Mouse (Mus musculus): Measurements from ENCODE around the gene Rapgef2. TPM values are rescaled to one million over a fixed set of nuclear protein-coding genes. Genes with fewer than 3 reads are reported as not detected.

The Rapgef2 gene
- total RNA-seq (2021), result 10 to 100 TPM; 35.1 to 35.4 TPM

DNA sequence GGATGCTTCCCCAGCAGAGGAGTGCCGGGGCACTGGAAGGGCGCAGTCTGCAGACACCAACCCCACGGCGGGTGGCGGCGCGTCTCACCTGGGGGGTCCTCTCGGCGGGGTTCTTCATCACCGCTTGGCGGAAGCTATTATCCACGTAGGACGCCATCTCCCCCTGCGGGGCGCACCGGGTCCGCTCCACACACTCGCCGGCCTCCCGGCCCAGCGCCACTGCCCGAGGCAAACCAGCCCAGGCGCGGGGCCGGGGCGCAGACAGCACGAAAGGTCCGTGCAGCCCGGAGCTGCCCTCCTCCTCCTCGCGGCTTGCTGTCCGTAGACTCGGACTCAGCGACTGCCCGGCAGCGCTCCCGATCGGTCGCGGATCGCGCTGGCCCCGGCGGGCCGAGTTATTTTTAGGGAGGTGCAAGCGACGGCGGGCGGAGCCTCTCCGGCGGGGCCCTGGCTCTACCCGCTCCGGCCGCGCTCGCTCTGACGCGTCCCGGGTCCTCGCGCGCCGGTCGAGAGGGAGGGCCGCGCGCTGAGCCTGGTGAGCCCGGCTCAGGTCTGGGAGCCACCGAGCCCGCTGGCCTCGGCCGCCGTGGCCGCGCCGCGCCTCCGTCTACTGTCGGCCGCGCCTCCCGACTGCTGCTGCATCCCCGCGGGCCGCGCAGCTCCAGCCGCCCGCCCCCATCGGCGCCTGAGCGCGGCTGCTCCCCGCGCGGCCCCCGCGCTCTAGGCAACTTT, at the start of gene Rapgef2:
Rapgef2 (minus strand) TSS at position 142 of the 732 bp plus-strand sequence.
- intact Hi-C loops (cut with DNase I), result loop anchor here (1.0 to 10.0 kb wide), 5 partner anchors 34 to 332 kb away; no protein-coding TSS in a partner anchor
- peak; percentile 78 to 89 for DNase-seq

DNA sequence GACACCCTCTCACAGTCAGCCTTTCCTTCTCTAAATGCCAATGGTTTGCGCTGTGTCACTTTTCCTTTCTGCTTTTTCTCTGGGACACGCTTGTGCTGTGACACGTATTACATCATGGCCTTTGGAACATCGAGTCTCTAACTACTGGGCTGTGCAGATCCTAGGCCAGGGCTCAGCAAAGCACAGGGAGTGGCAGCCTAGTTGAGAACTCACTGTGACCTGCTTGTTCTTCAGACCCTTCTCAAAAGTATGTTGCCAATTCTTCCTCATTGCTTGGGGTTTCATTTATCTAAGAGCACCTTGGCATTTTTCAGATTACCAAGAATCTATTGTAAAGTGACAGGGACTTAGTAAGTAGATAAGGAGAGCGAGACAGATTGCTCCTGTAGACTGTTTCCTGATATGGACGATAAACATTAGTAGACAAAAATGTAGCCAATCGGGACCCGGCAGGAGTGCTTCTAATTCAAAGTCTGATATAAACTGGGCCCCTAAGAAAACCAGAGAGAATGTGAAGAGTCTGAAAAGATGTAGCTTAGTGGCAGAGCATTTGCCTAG, 47.4 kb upstream of the Rapgef2 start:
- intact Hi-C loops (cut with DNase I), result no loop called here
- DNase-seq, result no peak

GRCm38 (mm10) chr3:79333051-79333450, 46.7 kb upstream of the Rapgef2 start:
- DNase-seq, result no peak
- intact Hi-C loops (cut with DNase I), result no loop called here

DNA sequence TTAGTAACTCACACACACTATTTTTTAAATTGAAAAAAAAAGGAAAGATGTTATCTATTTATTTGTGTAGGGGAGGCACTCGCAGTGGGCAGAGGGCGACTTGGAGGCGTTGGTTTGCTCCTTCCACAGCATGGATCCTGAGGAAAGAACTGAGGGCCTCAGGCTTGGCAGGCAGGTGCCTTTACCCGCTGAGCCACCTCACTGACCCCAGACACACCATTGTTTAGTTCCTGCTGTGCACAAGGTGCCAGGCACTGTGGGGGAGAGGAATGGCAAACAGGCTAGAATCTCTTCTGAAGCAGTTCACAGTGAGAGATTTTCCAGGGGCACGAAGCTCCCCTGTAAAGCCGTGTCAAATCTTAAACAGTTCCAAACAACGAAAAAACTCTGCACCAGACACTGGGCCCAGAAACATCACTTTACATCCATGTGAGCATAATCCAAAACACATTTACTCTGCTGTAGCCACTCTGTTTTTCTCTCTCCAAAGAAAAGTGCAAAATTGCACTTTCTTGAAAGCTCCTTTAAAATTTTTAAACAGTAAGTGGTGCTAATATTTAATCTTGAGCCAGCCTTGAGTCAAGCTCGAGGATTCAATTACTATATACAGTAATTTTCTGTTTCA, 43.5 kb upstream of the Rapgef2 start:
- intact Hi-C loops (cut with DNase I), result no loop called here
- no peak for DNase-seq

- intact Hi-C loops (cut with DNase I), result loop anchor here (1.0 kb wide), 1 partner anchor 18 kb away; no protein-coding TSS in a partner anchor
- DNase-seq, result no peak
These were observed 38.6 kb upstream of the Rapgef2 start for GRCm38 (mm10) chr3:79324697-79325526.

- intact Hi-C loops (cut with DNase I), result no loop called here
- DNase-seq, result no peak
These were observed 27.8 kb upstream of the Rapgef2 start for GRCm38 (mm10) chr3:79314006-79314698.

GRCm38 (mm10) chr3:79311895-79312294, 25.6 kb upstream of the Rapgef2 start:
- no peak for DNase-seq
- intact Hi-C loops (cut with DNase I), result no loop called here

DNA sequence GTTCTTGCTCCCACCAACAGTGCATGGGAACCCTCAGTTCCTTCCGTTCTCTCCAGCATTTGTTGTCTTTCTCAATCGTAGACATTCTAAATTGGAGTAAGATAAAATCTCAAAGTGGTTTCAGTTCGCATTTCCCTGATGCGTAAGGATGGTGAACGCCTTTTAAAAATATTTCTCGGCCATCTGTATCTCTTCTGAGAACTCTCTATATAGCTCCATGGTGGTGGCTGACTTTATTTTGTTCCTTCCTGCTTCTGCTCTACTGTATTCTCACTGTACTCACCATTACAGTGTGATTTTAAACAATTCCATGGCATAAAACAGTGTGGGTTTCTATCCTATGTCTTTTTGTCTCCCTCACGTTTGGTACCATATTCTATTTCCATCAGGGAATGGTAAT, 23.9 kb upstream of the Rapgef2 start:
- intact Hi-C loops (cut with DNase I), result no loop called here
- DNase-seq, result no peak

DNA sequence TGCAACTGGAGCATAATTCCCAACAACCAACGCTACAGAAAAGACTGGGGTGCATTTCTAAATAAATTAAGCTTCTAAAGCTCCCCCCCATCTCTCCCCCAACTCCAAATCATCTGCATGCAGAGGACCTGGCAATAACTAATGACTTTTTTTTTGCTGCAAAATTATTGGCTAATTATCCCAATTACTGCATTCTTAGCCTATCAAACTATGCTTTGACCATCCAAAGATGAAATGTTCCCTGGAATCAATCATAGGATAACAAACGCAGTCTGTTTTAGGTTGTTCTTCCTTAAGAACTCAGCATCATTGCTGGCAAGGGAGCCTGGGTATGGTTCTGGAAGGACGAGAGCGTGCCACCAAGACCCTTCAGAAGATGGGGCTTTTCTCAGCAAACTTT, 22.3 kb upstream of the Rapgef2 start:
- DNase-seq, result no peak
- intact Hi-C loops (cut with DNase I), result no loop called here

- no peak for DNase-seq
- intact Hi-C loops (cut with DNase I), result no loop called here
These were observed 13.1 kb upstream of the Rapgef2 start for GRCm38 (mm10) chr3:79299401-79299800.

DNA sequence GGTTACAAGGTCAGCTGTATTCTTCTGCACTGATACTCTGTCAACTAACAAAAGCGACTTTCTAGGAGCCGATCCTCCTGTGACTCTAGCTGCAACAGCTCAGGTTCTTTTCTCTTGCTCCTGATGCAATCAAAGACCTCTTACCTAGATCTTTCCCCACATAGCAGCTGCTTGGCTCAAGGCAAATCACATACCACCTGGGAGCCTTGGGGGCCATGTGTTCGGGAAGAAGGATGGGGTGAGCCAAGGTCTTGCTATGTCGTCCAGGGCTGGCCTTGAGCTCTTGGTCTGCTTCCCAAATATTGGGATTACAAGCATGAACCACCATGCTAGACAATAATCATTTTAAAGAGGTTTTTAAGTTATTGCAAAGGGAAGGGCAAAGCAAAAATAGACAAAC, 11.0 kb upstream of the Rapgef2 start:
- intact Hi-C loops (cut with DNase I), result no loop called here
- no peak for DNase-seq

DNA sequence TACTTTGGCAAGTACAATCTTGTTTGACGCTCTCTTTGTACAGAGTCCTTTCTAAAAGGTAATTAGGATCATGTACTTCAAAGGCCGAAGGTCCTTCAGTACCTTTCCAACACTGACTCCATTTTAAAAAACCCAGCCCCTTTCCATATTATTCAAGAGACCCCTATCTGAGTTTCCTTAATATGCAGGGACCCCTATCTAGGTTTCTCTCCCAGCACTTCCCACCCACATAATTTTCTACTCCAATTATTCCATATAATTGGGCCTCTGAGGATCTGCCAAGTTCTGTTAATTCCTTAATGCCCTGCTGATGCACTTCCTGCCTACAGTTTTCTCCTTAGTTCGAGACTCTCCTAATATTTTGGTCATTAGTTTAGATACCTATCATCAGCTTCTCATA, 10.3 kb upstream of the Rapgef2 start:
- intact Hi-C loops (cut with DNase I), result no loop called here
- DNase-seq, result no peak

DNA sequence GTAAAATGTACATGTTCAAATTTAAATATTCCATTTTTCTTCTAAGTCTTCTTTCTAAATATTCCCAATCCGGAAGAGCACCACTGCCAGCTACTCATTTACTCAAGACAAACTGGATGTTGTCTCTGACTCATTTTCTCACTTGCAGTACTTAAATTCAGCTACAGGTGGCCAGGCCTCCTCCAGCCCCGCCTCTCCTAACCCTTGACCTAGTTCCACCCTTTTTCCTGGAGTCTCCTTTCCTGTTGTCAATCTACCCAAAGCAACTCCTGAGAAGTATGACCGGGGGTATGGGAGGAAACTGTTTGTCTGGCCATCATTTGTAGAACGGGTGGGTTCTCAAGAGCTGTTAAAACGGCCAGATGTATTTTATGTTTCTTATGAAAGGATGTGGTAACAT, 9.7 kb upstream of the Rapgef2 start:
- no peak for DNase-seq
- intact Hi-C loops (cut with DNase I), result no loop called here

DNA sequence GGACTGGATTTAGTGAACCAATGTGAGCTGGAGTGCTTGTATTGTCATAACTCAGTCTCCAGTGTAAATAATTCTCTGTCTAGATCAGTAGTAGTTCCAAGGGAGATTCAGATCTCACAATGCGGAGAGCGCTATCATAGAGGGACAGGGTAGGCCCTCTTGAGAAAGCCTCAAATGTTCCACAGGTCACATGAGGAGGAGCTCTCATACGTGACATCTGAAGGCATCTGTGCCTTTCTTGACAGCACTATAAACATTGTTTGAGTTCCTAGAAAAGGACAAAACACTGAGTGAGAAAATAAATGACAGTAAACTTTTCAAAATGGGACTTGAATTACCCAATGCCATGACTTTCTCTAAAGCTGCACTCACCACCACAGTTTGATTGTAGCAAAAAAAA, 8.4 kb upstream of the Rapgef2 start:
- intact Hi-C loops (cut with DNase I), result loop anchor here (5.0 kb wide), 1 partner anchor 143 kb away; no protein-coding TSS in a partner anchor
- DNase-seq, result no peak

GRCm38 (mm10) chr3:79293023-79293422, 6.7 kb upstream of the Rapgef2 start:
- intact Hi-C loops (cut with DNase I), result loop anchor here (5.0 kb wide), 1 partner anchor 144 kb away; no protein-coding TSS in a partner anchor
- DNase-seq, result no peak

GRCm38 (mm10) chr3:79289050-79289449, 2.7 kb upstream of the Rapgef2 start:
- intact Hi-C loops (cut with DNase I), result loop anchor here (5.0 to 10.0 kb wide), 4 partner anchors 37 to 334 kb away; no protein-coding TSS in a partner anchor
- DNase-seq, result no peak

GRCm38 (mm10) chr3:79287699-79288458, 1.6 kb upstream of the Rapgef2 start:
- intact Hi-C loops (cut with DNase I), result loop anchor here (5.0 to 10.0 kb wide), 4 partner anchors 36 to 333 kb away; no protein-coding TSS in a partner anchor
- peak; percentile 20 to 56 for DNase-seq

- intact Hi-C loops (cut with DNase I), result loop anchor here (5.0 to 10.0 kb wide), 4 partner anchors 35 to 332 kb away; no protein-coding TSS in a partner anchor
- peak; percentile 94 to 95 for DNase-seq
These were observed 825 bp upstream of the Rapgef2 start for GRCm38 (mm10) chr3:79287108-79287576.

GRCm38 (mm10) chr3:79286031-79286375, 314 bp downstream of the Rapgef2 start:
- DNase-seq, result no peak
- intact Hi-C loops (cut with DNase I), result loop anchor here (1.0 to 10.0 kb wide), 5 partner anchors 34 to 331 kb away; no protein-coding TSS in a partner anchor

All from heart, postnatal 36 days (tissue).